Mouse (Mus musculus): Measurements from ENCODE around the gene Lrp6.

Lrp6 gene

DNA sequence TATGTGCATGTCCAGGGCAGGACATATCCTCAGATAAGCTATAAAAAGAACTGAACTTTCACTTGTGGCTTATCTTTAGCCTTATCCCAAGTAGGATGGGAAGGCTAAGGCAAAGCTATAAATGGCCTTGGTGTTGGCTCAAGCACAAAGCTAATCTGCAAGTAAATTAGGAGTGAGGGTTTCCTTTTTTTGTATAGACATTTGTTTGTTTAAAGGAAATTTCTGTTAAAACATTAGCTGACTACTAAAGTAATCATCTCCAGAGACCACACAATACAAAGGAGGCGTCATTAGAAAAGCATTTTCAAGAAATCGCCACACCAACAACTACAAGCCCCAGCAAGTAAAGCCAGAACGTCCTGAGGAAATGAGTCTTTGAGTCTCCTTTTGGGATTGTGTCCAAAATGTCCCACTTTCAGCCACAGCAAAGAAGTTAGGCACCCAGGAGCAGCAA is 8.6 kb upstream of the Lrp6 start:
- no peak for DNase-seq (ENCODE audit: low read depth, low spot score)

DNA sequence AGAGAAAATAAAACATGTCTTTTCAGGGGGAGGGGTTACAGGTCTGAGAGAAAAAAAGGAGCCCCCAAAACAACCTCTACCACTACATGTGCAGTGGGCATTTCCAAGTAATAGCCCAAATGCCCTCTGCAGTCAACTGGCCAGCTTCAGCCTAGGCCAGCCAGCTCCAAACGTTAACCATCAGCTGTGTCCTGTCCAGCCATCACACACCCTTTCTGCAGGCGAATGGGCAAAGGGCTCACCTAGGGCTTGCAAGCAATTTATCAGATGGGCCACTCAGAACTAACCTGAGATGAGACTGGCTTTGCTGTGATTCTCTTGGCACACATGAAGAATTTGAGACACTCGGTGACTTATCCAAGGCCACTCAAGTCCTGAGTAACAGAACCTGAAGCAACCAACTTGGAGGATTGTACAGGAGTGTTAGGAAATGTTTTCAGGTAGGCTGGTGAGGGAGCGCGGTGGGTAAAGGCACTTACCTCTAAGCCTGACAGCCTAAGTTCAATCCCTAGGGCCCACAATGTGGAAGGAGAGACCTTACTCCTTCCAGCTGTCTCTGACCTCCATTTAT is 1.3 kb upstream of the Lrp6 start:
- DNase-seq (ENCODE audit: low read depth, low spot score) = no peak

DNA sequence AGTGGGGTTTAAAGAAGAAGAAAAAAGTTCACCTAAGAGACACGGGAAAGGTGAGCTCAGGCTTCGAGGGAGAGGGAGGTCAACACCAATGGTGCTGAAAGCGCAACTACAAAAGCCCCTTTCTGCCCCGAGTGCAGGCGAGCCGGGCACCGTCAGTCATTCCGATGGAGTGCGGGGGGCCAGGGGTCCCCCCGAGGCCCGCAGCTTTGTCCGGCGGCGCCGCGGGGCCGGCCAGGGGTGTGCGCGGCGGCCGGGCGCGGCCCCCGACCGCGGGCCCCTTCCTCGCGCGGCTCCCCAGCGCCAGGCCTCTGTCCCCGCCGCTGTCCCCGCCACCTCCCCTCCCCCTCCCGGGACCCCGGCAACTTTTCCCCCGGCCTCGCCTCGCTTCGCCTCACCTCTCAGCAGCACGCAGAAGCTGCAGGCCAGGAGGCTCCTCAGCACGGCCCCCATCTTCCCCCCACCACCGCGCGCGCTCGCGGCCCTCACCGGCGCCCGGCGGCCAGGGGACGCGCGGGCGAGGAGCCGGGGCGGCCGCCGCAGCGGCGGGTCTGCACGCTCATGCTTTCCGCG is 432 bp downstream of the Lrp6 start:
- DNase-seq (ENCODE audit: low read depth, low spot score) = no peak

DNA sequence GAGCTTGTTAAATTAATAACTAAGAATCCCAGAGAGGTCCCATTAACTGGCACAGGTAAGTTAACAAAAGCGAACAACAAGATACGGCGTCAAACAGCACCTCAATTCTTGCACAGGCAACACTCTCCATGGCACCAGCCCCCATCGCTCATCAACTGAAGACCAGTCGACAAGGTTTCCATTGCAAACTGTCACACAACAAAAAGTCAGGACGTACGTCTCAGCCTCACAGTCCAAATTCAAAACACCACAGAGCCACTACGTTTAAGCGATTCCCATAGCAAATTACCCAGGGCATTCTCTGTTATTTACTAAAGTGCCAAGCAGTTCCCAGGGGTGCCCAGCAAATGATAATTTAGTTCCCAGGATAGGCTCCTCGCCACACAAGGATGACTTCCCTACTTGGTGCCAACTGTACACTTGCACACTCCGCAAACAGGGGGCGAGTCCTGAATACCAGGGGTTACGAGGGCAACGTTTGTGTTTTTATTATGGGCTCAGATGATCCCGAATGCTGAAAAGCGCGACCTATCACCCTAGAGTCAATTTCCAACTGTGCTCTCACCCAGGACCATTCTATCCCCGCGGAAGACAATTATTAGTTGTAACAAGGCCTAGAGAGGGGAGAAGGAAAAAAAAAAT is 1.0 kb downstream of the Lrp6 start:
- no peak for DNase-seq (ENCODE audit: low read depth, low spot score)

DNA sequence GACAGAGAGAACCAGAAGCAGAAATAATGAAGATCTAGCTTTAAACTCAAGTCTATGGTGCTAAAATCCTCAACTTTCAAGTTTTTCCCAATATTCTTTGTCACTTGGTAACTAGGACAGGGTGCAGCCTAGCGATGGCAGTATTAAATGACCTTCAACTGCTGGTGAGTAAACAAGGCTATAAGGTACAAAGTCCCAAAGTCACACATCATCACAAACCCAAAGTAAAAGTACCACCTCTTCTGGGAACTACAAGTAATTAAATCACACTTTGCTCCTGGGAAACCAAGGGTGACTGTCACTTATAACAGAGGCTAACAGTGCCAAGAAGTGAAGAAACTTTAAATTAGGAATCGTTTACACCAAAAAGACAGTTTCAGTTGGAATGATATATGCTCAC is 2.2 kb downstream of the Lrp6 start:
- DNase-seq (ENCODE audit: low read depth, low spot score) = no peak

DNA sequence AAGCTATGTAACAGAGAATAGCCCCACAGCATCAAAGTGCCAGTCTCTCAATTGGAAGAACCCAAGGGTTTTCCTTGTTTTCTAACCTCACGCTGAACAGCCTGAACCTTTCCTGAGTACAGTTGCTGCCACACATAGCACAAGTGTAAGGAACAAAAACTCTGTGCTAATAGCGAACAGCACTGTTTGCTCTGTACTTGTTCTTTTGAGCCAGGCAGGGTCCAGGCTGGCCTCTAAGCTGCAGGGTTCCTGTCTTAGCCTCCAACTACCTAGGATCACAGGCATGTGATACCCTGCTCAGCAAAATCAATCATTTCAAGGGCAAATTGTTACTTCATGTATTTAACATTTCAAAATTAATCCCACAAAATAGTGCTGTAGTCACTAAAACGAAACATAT is 7.1 kb downstream of the Lrp6 start:
- DNase-seq (ENCODE audit: low read depth, low spot score) = no peak

DNA sequence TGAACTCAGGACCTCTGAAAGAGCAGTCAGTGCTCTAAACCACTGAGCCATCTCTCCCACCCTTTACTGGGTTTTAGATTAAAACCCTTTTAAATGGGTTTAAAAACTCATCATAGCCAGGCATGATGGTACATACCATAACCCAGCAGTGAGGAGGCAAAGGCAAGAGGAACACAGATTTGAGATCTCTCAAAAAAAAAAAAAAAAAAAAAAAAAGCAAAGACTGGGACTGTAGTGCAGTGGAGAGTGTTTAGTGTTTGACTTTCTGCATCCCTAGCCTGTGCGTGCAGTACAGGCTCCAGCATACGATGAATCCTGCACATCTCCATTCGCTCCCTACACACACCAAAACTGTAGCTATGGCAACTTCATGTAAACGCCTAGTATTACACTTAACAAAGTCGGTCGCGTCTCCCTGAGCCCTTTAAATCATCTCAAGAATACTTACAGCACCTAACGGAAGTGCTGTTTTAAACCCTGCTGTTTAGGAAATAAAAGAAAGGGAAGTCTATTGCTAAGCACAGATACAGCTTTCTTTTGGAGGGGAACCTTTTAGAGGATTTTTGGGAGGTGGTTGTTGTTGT is 8.1 kb downstream of the Lrp6 start:
- no peak for DNase-seq (ENCODE audit: low read depth, low spot score)

DNA sequence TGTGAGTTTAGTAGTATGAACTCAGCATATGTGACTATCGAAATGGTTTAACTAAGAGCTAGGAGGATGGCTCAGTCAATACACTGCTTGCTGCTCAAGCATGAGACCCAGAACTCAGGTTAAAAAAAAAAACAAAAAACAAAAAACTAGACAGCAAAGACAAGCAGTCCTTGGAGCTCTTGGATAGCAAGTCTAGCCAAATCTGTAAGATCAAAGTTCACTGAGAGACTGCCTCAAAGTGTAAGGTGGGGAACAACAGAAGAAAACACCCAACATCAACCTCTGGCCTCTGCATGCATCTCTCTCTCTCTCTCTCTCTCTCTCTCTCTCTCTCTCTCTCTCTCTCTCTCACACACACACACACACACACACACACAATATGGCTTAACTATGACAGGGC is 9.7 kb downstream of the Lrp6 start:
- no peak for DNase-seq (ENCODE audit: low read depth, low spot score)

DNA sequence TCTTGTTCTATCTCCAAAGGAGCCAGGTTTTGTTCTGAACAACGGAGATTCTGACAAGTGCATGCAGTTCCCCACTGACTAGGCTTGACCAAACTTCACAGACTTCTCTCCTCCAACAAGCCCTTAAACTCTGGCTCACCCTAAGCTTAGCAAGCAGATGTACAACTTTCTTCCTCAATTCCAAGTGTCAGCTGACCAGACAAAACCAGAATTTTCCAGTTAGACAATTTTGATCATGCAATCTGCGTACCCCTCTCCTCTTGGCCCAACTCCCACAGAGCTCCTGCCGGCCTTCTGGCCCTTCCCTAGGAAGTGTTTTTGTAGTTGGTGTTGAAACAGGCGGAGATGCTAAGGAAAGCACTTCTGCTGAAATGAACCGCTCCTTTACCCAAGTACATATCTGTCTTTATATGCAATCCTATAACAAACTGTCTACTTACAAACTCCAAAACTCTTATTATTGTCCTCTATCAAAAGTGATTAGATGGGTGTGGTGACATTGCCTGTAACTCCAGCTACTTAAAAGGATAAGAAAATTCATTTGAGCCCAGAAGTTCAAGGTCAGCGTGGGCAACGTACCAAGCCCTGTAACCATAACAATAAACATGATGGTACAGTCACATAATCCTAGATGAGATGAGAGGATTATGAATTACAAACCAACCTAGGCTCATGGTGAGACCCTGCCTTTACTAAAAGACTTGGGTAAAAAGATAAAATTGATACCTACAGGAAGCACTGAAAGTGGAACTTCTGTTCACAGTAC is 10.4 kb downstream of the Lrp6 start:
- DNase-seq (ENCODE audit: low read depth, low spot score) = no peak

DNA sequence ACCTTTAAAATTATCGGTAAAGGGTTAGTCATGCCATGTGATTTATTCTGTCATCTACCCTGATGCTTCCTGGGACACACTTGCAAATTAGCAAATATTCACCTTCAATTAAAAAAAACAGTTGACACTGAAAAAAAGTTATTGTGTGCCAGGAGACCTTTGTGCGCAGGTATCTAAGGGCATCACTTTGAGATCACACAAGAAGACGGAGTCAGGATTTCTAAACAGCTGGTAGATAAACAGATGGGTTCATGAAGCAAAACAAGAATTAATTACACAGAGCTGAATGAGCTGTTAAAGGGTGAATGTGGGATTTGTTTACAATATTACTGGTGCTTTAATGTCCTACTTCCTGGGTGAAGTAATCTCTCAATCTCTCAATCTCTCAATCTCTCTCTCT is 11.6 kb downstream of the Lrp6 start:
- DNase-seq (ENCODE audit: low read depth, low spot score) = no peak

DNA sequence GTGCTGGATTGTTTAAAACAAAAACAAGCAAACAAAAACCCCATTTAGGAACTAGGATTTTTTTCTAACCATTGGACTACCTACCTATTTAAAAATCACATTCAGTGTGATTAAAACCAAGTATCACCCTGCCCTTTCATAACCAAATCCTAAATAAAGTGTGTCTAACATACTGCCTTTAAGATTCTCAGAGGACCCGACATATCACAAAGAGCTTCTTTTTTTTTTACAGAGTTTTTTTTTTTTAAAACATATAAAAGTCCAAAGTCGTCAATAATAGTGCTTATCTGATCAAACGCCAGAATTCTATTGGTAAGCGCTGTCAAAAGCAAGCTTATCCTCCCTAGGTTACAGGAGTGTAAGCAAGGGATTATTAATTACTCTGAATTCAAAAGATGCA is 12.5 kb downstream of the Lrp6 start:
- no peak for DNase-seq (ENCODE audit: low read depth, low spot score)

DNA sequence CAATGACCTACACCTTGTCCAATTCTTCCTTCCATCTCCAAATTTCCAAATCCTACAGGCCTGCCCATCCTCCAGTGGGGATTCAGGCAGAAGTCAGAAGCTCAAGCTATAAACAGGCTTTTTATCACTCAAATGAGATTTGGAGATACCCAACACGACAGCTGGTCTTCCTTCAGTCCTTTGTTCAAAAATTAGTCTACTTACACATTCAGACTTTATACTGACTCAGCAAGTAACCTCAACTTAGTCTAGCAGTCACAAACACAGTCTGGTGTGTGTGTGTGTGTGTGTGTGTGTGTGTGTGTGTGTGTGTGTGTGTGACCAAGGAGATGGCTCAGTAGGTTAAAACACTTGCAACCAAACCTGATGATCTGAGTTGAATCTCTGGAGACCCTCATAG is 15.8 kb downstream of the Lrp6 start:
- no peak for DNase-seq (ENCODE audit: low read depth, low spot score)

DNA sequence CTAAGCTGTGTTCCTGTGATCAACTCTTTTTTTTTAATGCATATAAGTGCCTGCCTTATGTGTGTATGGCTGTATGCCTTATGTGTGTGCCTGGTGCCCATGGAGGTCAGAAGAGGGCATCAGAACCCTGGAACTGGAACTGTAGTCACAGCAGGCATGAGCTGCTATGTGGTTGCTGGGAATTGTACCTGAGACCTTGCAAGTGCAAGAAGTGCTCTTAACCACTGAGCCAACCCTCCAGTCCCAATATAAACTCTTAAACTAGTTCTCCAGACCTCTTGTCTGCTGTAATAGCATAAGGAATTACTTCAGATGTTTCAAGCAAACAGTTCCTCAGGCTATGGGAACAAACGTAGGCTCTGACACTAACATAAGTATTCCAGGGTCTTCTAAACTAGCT is 16.4 kb downstream of the Lrp6 start:
- DNase-seq (ENCODE audit: low read depth, low spot score) = no peak

DNA sequence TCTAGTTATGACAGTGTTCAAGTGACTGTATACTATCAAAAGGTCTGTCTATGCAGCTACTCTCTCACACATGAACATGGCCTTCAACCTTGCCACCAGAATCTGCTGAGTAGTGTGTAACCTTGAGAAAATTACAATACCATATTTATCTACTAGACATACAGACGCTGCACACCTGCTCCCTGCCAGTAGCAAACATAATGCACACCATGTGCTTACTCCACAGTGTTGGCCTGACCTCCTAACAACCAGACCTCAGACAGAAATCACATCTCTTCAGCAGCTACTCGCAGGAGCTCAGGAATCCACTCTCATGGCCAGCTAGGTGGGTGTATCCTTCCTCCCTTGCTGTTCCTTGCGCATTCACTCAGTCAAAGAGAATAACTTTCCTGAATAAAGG is 21.9 kb downstream of the Lrp6 start:
- no peak for DNase-seq (ENCODE audit: low read depth, low spot score)

DNA sequence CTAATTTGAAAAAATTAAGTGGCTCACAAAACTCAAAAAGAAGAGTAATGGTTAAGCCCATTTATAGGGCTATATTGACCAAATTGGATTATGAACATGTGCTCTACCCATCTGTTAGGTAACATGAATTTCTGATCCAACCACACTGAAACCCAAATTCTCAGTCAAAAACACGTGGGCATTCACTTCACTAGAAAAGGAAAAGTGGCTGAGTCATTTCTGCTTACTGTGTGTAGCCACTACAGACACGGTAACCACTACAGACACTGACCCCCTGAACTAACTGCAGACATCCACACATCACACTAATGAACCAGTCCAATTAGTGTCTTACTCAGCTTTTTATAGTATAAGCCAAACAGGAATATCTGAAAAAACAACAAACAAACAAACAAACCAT is 22.7 kb downstream of the Lrp6 start:
- DNase-seq (ENCODE audit: low read depth, low spot score) = no peak

DNA sequence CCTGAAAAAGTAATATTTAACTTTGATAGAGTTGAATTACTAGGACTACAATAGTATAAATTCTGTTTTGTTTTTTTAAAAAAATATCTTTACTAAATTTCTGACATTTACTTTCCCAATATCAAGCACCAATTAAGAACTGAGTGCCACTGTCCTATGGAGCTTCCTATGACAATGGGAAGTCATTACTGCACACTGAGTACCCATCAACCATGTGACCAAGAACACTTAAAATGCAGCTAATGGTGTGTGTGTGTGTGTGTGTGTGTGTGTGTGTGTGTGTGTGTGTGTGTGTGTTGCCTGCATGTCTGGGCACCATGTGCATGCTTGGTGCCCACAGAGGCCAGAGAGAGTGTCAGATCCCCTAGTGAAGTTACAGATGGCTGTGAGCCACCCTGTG is 23.2 kb downstream of the Lrp6 start:
- DNase-seq (ENCODE audit: low read depth, low spot score) = no peak

DNA sequence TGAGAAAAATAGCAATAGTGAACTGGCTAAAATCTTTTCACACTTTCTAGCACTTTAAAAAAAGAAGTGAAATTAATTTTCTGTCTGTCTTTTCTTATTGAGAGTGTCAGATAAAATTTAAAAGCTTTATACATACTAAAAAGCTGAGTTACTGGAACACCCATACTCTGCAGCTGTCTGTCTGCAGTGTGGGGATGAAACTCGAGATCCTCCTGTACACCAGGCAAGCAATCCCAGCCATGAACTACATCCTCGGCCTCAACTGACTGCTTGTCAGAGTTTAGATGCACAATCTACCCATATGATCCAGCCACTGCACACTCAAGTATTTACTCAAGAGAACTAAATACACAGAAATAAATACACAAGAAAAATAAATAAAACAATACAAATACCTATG is 24.4 kb downstream of the Lrp6 start:
- DNase-seq (ENCODE audit: low read depth, low spot score) = no peak

DNA sequence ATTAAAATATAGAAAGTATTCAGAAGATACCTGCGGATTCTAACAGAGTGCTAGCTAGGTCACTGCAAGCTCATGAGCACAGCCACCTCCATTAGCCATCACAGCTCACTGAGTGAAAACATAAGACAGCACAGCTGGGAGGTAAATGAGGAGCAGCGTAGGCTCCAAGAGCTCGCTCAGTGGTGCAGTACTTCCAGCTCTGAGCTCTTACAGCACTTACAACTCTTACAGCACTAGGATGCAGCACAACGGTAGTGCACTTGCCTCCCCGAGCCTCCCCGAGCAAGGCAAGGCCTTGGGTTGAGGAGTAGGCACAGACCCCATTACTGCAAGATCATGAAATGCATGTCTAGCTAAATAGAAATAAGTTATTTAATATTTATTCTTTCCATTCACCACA is 26.6 kb downstream of the Lrp6 start:
- no peak for DNase-seq (ENCODE audit: low read depth, low spot score)

DNA sequence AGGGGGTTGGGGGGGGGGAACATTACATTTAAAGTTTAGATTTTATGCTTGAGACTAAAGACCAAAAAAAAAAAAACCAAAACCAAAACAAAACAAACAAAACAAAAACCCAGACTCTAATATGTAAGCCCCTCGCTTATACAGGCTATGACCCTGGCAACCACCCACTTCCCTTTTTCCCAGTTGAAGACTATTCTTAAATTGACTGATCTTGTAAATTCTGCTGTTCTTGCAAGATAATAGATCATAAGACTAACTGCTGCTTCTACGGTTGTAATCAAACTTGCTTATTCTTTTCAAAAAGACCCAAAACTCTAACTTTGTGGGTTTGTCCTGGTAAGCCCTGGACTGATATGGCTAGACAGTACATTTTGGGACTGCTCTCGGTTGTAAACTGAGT is 27.3 kb downstream of the Lrp6 start:
- DNase-seq (ENCODE audit: low read depth, low spot score) = no peak

DNA sequence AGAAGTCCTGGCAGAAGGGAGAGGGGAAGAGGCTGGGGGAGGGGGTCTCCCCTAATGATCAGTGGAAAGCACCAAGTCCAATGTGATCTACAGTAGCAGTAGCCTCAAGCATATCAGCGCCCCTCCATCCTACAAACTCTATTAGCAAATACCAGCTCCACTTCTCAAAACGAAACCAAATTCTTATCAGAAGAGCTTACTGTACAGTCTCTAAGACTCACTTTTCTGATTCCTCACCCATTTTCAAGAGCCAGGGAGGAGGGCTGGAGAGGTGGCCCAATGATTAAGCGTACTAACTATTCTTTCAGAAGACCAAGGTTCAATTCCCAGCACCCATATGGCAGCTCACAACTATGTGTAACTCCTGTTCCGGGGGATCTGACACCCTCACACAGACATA is 28.0 kb downstream of the Lrp6 start:
- DNase-seq (ENCODE audit: low read depth, low spot score) = no peak

DNA sequence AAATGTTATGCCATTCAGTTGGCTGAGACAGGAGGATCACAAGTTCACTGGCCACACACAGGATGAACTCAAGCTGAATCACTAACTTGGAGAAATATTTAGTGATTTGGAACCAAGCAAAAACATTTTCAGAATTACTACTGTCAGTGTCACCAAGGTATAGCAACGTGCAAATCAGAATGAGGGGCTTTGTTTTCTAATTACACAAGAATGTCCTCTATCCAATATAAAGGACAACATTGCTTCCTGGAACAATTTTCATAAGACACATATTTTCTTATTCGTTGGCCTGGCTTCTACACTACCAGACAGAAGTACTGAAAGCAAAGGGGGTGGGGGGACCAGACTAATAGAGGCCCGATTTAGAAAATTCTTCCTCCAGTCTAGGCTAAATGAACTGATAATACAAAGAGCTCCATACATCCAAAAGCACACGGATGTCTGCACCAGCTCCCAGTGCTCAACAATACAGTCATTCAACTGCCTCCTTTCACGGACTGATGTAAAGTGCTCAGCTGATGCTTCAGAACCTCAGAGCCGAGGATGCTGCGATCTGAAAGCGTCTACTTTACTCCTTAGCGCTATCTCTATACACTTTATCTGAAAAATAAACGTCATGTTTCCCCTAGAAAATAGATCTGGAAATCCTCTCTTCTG is 29.2 kb downstream of the Lrp6 start:
- DNase-seq (ENCODE audit: low read depth, low spot score) = no peak

DNA sequence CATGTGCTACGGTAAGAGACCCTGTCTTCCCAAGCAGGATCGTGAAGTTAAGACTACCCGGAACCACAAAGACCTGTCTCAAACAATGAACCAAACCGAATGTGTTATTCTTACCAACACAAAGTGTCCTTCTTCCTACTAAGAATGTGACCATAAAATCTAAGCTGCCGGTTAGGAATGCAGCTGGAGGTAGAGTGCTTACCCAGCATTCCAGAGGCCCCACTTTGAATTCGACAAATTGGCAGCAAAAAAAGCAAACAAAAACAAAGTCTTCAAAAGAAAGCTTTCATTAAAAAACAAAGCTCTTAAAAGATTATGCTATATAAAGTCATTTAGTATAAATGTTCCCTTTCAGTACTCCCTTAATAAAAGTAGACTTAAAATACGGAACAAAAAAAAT is 31.6 kb downstream of the Lrp6 start:
- DNase-seq (ENCODE audit: low read depth, low spot score) = no peak
